Mouse (Mus musculus): ENCODE results near the gene Slc16a4. TPM values are rescaled to one million over a fixed set of nuclear protein-coding genes. Genes with fewer than 3 reads are reported as not detected.

Slc16a4 gene
- total RNA-seq (2021), result 1 to 10 TPM; 1.0 to 1.9 TPM

- no peak for DNase-seq (ENCODE audit: extremely low spot score in 1 of 2, low spot score in 1 of 2)
Measured at GRCm38 (mm10) chr3:107290764-107291381, at the start of gene Slc16a4. Gene Slc16a4, plus strand, starts transcription at chr3:107291230.

DNA sequence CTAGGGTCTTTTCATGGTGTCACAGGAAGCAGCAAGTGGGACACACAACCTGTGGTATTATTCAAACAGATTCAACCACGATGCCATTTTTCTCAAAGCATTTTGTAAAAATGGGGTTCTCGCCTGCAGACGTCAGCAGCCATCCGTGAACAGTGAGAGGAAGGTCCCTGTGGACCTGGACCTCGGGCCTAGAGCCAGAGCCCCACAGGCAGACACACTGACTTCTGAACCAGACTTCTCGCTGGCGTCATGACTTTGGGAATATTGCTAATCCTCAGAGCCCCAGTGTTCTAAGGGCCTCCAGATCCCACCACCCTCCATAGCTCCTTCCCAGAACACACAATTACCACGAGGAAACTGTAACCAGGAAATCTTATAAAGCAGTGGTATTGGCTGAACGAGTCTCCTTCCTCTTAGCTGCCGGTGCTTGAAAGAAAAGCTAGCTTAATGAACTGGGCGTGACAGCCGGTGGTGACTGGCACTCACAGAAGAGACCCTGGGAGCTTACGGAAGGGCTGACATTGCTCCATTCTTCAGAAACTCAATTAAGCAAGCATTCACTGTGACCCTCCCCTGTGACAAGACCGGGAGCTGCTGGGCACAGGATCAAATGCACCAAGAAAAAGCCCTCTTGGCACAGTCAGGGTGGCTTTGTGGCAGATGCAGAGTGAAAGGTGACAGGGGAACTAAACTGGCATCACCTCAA lies 49.5 kb upstream of the Slc16a4 start:
- no peak for DNase-seq (ENCODE audit: extremely low spot score in 1 of 2, low spot score in 1 of 2)

DNA sequence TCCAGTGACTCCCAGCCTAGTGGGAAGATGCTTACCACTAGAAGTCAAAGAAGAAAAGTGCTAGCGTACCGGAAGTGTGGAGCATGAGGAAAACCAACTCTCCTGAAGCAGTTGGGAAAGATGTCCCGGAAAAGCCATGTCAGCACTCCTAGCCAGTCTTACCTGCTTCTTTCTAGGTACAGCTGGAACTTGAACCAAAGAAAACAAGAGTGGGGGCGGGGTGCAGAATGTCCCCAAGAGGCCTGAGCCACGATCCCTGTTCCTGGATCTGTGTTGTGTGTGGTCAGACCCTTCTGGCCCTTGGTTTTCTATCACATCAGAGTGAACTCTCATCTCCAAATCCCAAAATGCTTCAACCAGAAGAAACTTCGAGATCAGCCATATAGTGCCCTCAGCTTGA lies 44.2 kb upstream of the Slc16a4 start:
- no peak for DNase-seq (ENCODE audit: extremely low spot score in 1 of 2, low spot score in 1 of 2)

- no peak for DNase-seq (ENCODE audit: extremely low spot score in 1 of 2, low spot score in 1 of 2)
Measured at GRCm38 (mm10) chr3:107249042-107249441, 42.0 kb upstream of the Slc16a4 start.

- no peak for DNase-seq (ENCODE audit: extremely low spot score in 1 of 2, low spot score in 1 of 2)
Measured at GRCm38 (mm10) chr3:107250320-107250719, 40.7 kb upstream of the Slc16a4 start.

DNA sequence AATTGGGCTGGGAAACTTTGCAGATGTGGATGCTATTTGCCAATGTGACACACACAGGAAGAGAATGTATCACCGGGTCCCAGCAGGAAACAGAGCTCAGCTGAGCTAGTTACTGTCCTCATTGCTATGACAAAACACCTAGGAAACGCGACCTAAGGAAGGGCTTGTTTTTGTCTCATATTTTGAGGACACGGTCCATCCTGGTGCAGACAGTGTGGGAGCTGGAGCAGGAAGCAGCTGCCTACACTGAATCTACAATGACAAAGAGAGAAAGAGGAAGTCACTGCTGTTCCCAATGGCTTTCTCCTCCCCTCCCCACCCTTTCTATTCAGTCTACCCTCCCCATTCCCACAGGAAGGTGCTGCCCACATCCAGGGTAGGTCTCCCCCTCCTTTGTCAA lies 39.0 kb upstream of the Slc16a4 start:
- DNase-seq (ENCODE audit: extremely low spot score in 1 of 2, low spot score in 1 of 2), result no peak

GRCm38 (mm10) chr3:107253925-107254324 lies 37.1 kb upstream of the Slc16a4 start:
- no peak for DNase-seq (ENCODE audit: extremely low spot score in 1 of 2, low spot score in 1 of 2)

DNA sequence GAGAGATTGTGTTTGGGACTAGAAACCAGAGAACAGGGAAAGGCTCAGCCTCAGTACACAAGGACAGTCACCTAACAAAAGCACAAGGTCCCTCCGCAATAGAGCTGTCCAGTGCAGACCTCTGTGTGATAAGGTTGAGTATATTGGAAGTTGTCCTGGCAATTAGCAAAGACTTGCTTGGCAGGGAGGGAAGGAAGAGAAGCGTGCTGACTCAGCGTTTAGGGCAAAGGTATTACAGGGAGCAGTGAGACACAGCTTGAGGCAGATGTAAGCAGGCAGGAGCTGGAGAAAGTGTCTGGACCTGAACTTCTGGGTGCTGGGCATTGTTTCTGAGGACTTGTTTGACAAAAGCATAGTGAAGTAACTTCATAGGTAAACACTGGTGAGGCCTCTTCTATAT lies 35.0 kb upstream of the Slc16a4 start:
- DNase-seq (ENCODE audit: extremely low spot score in 1 of 2, low spot score in 1 of 2), result no peak

- no peak for DNase-seq (ENCODE audit: extremely low spot score in 1 of 2, low spot score in 1 of 2)
Measured at GRCm38 (mm10) chr3:107256724-107257123, 34.3 kb upstream of the Slc16a4 start.

GRCm38 (mm10) chr3:107257924-107258323 lies 33.1 kb upstream of the Slc16a4 start:
- no peak for DNase-seq (ENCODE audit: extremely low spot score in 1 of 2, low spot score in 1 of 2)

DNA sequence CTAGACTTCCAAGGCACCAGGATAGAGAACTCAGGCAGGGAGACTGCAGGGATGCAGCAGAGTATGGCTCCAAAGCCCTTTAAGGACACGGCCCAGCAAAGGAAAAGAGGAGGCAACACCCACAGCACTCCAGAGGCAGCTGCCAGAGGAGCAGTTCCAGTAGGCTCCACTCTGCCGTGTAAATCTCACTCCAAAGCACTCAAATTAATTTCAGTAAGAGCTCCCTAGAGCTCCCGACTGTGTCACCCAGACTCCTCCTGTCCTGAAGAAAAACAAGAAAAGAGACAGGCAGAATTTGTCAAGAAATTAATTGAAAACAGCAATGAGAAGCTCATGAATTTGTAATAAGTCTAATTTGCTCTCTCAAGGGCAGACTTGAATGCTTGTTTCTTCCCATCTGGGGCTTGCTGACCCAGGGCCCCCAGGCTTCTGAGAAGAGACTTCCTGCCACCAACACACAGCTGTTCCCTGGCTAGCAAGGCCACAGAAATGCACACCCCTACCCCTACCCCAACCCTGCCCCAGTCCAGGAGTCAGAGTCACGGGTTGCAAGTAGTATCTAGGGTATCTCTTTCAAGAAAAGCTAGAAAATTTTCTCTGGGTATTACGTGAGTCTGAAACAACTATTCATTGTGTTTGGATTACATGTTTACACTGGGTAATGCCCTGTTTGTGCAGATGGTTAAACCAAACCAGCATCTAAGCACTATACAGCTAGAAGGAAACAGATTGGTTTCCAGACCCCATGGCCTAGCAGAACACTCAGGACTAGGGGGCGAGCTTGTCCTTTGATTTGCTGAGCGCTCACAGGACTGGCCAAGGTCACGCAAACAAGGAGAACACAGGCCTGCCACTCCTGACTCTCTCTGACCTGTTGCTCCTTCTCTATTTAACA lies 29.8 kb upstream of the Slc16a4 start:
- DNase-seq (ENCODE audit: extremely low spot score in 1 of 2, low spot score in 1 of 2), result peak in 1 of 2 experiments; percentile 15

DNA sequence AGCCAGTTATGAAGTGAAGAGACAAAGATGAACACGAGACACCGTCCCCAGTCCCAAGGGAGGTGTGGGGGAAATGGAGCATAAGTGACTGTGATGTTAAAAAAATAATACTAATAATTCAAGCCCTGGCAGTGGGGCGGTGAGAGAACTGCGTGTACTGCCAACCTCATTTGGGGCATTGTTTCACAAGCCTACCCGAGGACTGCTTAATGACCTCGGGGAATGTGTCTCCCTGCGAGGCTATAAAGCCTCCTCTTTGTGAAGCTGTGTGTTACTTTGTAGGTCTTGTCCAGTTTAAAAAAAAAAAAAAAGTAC lies 29.2 kb upstream of the Slc16a4 start:
- no peak for DNase-seq (ENCODE audit: extremely low spot score in 1 of 2, low spot score in 1 of 2)

- DNase-seq (ENCODE audit: extremely low spot score in 1 of 2, low spot score in 1 of 2), result no peak
Measured at GRCm38 (mm10) chr3:107266814-107267345, 24.1 kb upstream of the Slc16a4 start.

DNA sequence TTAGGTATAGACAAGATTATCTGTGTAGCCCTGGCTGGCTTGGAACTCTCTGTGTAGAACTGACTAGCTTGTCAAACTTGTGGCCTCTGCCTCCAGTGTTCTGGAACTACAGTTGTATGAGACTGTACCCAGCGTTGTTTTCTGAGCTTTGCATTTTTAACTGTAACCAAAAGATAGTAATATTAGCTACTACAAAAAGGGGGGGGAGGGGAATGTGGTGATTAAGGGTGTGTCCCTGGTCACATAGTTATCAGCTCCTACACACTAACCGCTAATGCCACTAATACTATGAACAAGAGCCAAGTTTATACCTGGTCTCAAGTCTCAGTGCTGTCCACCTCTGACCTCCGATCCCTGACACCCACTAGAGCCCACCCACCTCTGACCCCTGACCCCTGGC lies 18.6 kb upstream of the Slc16a4 start:
- DNase-seq (ENCODE audit: extremely low spot score in 1 of 2, low spot score in 1 of 2), result no peak

- peak; percentile 51 to 66 for DNase-seq (ENCODE audit: extremely low spot score in 1 of 2, low spot score in 1 of 2)
Measured at GRCm38 (mm10) chr3:107273820-107274219, 17.2 kb upstream of the Slc16a4 start.

- DNase-seq (ENCODE audit: extremely low spot score in 1 of 2, low spot score in 1 of 2), result no peak
Measured at GRCm38 (mm10) chr3:107275351-107275750, 15.7 kb upstream of the Slc16a4 start.

DNA sequence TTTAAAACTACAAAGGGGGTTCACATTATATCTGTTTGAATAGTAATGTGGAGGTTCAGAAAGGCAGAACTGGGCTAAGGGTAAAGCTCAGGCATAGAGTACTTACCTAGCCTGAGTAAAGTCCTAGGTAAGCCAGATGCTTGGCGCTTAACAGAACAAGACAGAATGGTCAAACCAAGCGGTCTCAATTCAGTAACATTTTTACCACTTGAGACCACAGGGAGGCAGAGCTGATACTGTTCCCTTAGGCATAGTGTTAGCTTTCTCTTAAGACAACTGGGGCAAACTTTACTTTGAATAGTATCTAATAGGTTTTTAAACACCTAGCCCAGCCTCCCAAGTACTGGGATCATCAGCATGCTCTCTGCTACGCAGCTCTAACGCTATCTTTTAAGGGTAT lies 15.0 kb upstream of the Slc16a4 start:
- no peak for DNase-seq (ENCODE audit: extremely low spot score in 1 of 2, low spot score in 1 of 2)

GRCm38 (mm10) chr3:107276626-107277025 lies 14.4 kb upstream of the Slc16a4 start:
- no peak for DNase-seq (ENCODE audit: extremely low spot score in 1 of 2, low spot score in 1 of 2)

DNA sequence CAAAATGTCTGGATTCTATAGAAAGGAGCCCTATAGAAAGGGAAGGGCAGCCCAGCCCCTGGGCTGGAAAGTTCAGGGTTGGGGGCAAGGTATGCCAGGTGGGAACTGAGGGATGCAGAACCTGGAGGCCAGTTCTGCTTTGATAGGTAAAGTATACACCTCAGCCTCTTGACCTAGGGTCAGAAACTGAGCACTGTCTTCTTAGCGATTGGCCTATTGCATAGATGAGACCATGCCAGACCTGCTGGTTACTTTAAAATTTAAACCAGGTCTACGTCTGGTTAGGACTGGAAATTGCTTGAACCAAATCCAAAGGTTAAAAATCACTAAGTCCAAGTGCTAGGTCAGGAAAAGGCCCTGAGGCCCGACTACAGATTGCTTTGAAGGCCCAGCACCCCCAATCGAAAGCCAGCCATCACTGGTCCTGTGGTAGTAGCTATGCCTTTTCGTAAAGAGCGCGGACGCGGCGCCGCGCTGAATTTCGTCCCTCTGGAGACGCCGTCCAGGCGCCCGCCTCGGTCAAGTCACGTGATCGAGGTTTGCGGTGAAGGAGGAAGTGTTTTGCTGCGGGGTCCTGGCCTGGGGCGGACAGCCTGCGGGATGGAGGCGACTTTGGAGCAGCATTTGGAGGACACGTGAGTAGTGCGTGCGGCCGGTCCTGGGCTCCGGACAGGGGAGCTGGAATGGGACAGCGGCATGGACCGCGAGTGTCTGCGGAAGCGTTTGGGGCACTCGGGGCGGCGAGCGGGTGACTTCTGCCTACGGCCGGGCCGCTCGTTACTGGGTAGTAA lies 12.4 kb upstream of the Slc16a4 start, which contains the start of gene Lamtor5:
TSS of gene Lamtor5 (plus strand) at position 380 of the 791 bp plus-strand sequence.
- DNase-seq (ENCODE audit: extremely low spot score in 1 of 2, low spot score in 1 of 2), result peak; percentile 84 to 85

- no peak for DNase-seq (ENCODE audit: extremely low spot score in 1 of 2, low spot score in 1 of 2)
Measured at GRCm38 (mm10) chr3:107286123-107286522, 4.9 kb upstream of the Slc16a4 start.

All from layer of hippocampus, postnatal 25 days (tissue).